Mouse (Mus musculus) regulatory T cell (primary cell): ENCODE measurements around the gene Pcna.
"Not testable (repeated sequence)": the region's sequence is repeated elsewhere in the genome, so short reads cannot be mapped to it uniquely, and the experiment has no call there.

Experiments
- in situ Hi-C: fragments of 300-600 bp; cut with MboI, MseI; formaldehyde crosslinking; loops from one replicate; pipeline ENCODE4 v1.15.1; 2025; ENCODE audit warnings: high pct_unique_total_duplicates

The Pcna gene

DNA sequence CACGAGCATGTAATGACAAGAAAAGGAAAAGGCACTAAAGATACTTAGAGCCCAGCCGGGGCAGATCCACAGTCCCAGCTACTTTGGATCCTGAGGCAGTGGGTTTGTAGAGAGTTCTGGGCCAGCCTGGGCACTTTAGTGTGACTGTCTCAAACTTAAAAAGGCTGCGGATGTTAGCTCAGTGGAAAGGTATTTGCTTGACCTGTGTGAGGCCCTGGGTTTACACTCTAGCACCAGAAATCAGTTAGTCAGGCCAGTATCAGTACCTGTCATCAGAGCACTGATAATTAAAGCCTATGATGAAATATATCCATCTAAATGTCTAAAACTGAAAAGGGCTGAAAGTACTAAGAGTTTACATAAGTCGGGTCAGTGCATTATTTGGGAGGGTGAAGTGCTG lies 23.1 kb upstream of the Pcna start:
- in situ Hi-C loops: no loop called here

GRCm38 (mm10) chr2:132275527-132275926 lies 22.4 kb upstream of the Pcna start:
- in situ Hi-C loops: no loop called here

GRCm38 (mm10) chr2:132272694-132273389 lies 19.7 kb upstream of the Pcna start:
- in situ Hi-C loops: no loop called here

- in situ Hi-C loops: no loop called here
Observed at GRCm38 (mm10) chr2:132270331-132270951, 17.3 kb upstream of the Pcna start.

DNA sequence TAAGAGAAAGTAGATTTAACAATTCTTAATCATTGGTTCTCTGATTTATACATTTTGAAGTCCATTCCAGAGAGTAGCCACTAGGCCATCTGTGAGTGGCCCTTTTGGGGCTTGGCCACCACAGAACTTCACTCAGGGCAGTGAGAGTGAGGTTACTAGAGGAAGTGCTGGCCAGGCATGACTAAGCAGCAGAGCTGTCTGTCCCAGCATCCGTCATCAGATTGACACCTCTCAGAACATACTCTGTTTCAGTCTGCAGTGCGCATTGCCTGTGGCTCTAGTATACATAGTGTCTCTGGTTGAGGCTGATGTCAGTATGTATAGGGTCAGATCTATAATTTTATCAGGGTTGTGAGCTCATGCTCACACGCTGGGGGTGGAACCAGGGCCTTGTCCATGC lies 16.1 kb upstream of the Pcna start:
- in situ Hi-C loops: no loop called here

- in situ Hi-C loops: no loop called here
Observed at GRCm38 (mm10) chr2:132266086-132266485, 13.0 kb upstream of the Pcna start.

GRCm38 (mm10) chr2:132265196-132265595 lies 12.1 kb upstream of the Pcna start:
- in situ Hi-C loops: no loop called here

GRCm38 (mm10) chr2:132264266-132264710 lies 11.2 kb upstream of the Pcna start:
- in situ Hi-C loops: no loop called here

- in situ Hi-C loops: no loop called here
Observed at GRCm38 (mm10) chr2:132263421-132264265, 10.5 kb upstream of the Pcna start.

GRCm38 (mm10) chr2:132262879-132263398 lies 9.8 kb upstream of the Pcna start, which contains the start of gene Cds2:
Gene Cds2, plus strand, starts transcription at chr2:132263148.
- in situ Hi-C loops: no loop called here

DNA sequence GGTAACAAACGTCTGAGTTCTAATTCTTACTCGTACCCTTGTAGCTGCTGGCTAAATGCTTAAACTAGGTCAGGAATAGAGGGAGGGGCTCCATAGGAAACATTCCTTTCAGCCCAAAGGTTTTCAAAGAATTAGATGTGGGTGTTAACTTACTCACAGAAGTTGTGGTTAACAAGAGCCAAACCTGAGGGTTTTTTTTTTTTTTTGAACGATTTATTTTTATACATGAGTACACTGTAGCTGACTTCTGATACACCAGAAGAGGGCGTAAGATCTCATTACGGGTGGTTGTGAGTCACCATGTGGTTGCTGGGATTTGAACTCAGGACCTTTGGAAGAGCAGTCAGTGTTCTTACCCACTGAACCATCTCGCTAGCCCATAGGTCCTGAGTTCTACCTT lies 9.1 kb upstream of the Pcna start:
- in situ Hi-C loops: no loop called here

GRCm38 (mm10) chr2:132260601-132261000 lies 7.5 kb upstream of the Pcna start:
- in situ Hi-C loops: no loop called here

DNA sequence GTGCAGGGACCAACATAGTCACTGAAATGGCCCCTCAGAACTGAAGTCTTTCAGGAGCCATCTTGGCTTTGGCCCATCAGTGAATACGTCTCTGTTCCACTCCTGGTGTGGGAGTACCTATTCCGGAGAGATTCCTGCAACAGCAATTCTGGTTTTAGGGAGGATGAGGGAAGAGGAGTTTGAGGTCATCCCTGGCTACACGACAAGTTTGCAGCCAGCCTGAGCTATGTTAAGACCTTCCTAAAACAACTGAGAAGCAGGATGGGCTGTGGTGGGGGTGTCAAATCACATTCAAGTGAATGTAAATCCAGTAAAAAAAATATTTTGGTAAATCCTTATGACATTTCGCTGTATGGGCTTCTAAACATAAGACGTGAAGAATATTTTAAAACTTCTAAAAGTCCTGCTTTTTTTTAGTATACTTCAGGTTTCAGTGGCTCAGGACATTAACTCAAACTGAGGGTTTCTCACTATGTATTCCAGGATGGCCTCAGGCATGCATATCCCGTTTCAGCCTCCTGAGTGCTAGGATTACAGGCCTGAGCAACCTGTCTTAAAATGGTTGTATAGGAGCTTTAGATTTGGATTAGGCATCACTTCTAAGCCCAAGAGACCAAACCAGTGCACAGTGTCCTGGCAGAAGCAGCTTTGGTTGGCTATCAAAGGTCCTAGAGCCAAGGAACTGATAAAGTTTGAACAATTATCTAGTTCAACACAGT lies 4.4 kb upstream of the Pcna start:
- in situ Hi-C loops: no loop called here

- in situ Hi-C loops: no loop called here
Observed at GRCm38 (mm10) chr2:132253603-132254002, 489 bp upstream of the Pcna start.

GRCm38 (mm10) chr2:132251911-132252310 lies 1.2 kb downstream of the Pcna start:
- in situ Hi-C loops: no loop called here

DNA sequence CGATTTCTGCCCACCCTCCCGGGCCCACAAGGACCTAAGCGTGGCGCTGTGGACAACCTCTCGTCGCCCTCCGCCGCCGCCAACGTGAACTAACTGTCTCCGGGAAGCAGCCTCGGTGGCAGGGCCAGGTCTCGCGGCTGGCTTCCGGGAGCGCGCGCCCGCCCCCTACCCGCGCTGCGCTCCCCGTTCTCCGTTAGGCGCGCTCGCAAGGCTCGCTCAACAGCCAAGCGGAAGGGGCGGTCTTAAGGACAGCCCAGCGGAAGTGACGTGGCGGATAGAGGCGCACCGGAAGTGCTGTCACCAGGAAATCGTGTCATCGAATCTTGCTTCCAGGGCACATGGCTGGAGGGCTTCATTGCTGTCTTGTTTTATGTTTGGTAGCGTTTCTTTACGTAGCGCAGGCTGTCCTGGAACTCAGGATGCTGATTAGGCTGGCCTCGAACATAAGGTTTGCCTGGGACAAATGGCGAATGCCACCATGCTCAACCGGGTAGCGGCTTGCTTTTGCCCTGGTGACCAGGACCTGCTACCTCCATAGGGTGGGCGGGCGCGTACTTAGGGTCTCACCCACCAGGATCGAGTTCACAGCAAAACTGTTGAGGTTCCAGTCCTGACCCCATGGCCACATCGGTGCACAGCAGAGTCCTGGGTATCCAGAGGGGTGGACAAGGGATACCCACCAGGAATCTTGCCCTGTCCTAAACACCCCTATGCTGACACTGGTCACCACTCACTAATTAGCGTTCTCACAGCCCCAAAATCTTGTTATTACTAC lies 5.4 kb downstream of the Pcna start, which contains the start of gene Tmem230:
Gene Tmem230, minus strand, starts transcription at position 269 of the 775 bp plus-strand sequence.
- in situ Hi-C loops: loop anchor here (10.0 kb wide), 2 partner anchors 223 to 1073 kb away; no protein-coding TSS in a partner anchor

DNA sequence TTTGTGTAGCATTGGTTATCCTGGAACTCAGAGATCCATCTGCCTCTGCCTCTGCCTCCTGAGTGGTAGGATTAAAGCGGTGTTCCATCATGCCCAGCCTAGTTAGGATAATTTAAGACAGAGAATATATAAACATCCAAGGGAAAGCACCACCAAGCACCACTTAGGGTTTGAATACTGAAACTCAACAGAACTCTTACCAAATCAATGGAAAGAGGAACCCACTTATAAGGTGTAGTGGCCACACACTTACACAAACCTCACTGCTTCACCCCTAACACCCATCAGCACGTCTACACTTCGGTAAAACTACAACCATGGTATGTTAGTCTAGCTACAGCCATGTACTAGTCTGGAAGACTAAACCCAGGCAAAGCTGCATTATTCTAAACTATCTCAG lies 9.7 kb downstream of the Pcna start:
- in situ Hi-C loops: loop anchor here (10.0 kb wide), 2 partner anchors 219 to 1069 kb away; no protein-coding TSS in a partner anchor

DNA sequence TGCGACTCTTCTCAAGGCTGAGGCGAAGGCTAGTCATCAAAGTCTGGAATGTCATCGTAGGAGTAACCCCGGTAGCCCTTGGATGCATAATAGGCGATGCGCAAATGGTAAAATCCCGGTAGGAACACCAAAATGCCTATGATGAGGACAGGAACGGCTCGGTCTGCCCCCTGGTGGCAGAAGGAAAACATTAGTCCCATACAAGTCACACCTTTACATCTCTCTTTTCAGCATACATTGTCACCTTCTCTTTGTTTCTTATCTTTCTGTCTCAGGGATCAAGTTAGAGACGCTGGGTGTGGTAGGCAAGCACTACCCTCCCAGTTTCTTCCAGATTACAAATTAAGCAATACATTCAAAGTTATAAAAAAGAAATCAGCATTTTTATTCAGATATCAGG lies 12.7 kb downstream of the Pcna start:
- in situ Hi-C loops: loop anchor here (10.0 kb wide), 2 partner anchors 216 to 1066 kb away; no protein-coding TSS in a partner anchor

DNA sequence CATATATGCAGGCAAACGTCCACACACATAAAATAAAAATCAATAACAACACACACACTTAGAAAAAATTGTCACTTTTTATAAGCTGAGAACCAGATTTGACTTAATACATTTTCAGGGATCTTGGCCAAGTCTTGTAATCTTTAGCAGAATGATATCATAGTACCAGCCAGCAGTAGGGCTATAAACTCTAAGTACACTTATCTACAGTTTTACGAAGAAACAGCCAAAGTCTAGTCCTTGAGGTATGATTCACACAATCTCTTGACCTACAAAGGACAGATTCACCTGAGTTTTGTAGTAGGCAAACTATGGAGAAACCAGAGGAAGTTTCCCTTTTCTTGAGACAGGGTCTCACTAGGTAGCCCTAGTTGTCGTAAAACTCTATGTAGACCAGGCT lies 13.7 kb downstream of the Pcna start:
- in situ Hi-C loops: not testable (repeated sequence)

- in situ Hi-C loops: no loop called here
Observed at GRCm38 (mm10) chr2:132235975-132236374, 17.1 kb downstream of the Pcna start.
